Mouse (Mus musculus) kidney, postnatal 36 days (tissue): ENCODE measurements around the gene Lsm11.
A peak's percentile ranks its signal among the peaks of the same experiment; 100 is the strongest.
"Not testable (repeated sequence)": the region's sequence is repeated elsewhere in the genome, so short reads cannot be mapped to it uniquely, and the experiment has no call there.

Source experiments
- DNase-seq, 2 experiments: peaks; one replicate each; pipeline ENCODE4 v3.0.0; 2021 to 2022; ENCODE audit warnings: mixed read lengths in 2 of 2

Gene Lsm11

GRCm38 (mm10) chr11:45881026-45881682 is 63.6 kb downstream of the Lsm11 start:
- DNase-seq = peak; percentile 72 to 76

- DNase-seq = not testable (repeated sequence)
These were observed 65.4 kb downstream of the Lsm11 start for GRCm38 (mm10) chr11:45879366-45879765.
